Mouse (Mus musculus) lung, adult 18-20 months (tissue): Measurements from ENCODE around the gene Trpc4.
A peak's percentile ranks its signal among the peaks of the same experiment; 100 is the strongest.

Experiments used
- DNase-seq, 2 experiments: peaks; one replicate each; pipeline ENCODE4 v3.0.0; 2022; ENCODE audit warnings: mixed read lengths in 2 of 2

The Trpc4 gene

DNA sequence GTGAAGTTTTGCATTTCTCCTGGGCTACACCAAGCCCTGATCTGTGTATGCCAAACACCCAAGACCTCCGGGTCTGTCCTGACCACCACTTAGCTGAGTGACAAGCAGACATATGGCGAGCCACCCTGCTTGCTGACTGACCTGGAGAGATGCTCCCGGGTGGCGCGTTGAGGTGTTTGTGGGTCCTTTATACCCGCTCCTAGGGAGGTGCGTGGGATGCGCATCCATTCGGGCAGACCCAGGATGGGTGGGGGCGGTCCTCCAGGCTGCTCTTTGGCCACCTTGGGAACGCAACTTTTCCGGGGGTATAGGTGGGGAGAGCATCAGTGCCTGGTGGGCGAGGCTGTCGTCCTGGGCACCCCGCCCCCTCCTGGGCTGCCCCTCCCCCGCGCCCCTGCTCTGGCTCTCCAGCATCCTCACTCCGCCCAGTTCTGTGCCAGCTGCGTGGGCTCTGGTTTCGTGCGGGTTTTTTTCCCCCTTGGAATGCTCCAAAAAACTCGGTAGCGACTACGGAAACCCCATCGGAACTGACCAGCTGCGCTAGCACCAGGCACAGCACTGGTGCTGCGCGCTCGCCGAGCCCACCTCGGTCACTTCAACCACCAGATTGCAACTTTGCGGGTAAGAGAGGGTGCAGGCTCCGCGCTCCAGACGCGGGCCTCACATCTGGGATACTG is at the start of gene Trpc4:
Gene Trpc4 (plus strand): TSS at position 397 of the 677 bp plus-strand sequence.
- no peak for DNase-seq

DNA sequence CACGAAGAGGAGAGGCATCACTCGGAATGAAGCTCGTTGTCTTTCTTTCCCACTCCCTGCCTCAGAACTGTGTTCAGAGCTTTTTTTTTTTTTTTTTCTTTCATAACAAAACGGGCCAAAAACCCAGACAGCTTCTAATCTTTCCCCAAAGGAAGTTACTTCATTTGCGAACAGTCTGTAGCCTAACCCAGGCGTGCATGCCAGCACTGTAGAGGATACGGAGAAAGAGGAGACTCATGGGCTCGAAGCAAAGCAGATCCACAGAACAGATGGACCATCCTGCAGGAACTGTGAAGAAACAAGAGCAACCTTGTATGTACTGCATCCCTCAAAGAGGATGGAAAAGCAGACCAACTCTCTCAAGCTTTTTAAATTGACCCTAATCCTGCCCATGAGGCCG is 44.3 kb upstream of the Trpc4 start:
- DNase-seq, result no peak

GRCm38 (mm10) chr3:54135376-54135775 is 20.5 kb upstream of the Trpc4 start:
- DNase-seq, result no peak

- no peak for DNase-seq
These were observed 14.5 kb upstream of the Trpc4 start for GRCm38 (mm10) chr3:54141376-54141775.

DNA sequence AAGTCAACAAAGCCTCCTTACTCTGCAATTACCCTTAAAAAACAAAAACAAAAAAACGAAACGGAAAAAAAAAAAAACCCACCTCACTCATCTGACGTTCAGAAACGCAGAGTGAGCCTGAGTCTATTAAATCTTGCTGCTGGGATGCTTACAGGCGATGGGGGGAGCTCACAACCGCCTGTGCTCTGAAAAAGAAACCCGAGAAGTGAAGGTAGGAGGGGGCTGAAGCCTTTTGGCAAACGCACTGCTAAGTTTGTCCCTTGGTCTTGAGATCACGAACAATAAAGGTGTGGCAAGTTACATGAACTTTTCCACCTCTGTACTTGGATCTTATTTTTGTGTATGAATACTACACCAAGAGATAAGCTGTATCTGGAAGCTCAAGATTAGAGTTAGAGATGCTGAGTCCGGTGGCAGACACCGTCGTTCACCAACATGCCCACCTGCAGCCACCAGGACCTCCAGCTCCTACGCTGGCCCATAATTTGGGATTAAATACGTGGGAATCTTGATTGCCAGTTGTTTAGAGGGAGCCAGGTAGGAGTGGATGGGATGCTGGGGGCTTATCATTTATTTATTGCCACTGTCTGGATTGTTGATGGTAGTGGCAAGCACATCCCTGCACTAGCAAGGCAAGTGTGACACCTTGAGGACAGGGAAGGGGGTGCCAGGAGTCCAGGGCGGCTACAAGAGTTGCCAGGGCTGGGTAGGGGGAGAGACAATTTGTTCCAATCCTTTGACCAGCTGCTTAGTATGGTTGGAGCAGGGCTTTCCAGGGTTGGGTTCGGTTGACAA is 794 bp upstream of the Trpc4 start:
- DNase-seq, result no peak

DNA sequence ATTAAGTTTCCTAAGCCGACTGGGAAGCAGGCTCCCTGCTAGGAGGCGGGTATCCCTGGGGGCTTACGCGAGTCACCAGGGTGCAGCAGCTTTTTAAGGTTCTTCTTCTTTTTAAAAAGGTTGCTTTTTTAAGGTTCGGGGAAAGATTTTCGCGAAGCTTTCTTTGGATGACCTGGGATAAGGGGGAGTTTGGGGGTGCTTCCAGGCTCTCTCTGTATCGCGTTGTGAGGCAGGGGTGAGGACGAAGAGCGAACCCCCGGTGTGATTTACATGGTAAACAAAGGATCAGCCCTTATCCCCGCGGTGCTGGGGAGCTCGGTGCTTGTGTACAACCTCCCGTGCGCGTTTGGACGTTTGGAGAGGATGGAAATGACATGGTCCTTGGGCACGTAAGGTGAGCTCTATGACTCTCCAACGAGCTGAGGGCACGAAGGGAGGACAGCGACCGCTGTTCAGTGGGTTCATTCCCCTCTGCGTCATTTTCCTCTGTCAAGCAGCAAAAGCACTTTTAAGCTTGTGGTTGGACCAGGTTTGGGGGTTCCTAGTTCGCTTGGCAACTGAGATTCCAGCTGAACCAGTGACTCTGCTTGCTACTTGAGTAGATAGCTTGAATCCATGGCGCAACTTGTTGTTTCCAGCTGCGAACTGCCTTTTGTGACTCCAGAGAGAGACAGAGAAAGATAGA is 623 bp downstream of the Trpc4 start:
- no peak for DNase-seq

DNA sequence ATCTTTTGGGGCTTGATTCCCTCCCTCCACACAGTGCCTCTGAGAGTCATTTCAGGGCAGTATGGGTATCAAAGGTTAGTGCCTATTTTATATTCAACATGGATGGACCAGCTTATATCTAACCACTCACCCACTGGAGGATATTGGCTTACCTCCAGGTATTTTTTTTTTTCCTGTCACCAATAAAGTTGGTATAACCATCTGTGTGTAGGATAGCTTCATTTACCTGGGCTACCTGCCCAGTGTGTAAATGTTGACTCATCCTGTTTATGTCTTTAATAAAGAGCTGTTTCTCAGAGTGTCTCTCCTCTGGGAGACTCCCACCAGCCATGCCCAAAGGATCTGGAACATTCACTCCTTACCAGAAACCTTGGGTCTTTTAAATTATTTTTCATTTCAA is 14.9 kb downstream of the Trpc4 start:
- DNase-seq, result no peak

DNA sequence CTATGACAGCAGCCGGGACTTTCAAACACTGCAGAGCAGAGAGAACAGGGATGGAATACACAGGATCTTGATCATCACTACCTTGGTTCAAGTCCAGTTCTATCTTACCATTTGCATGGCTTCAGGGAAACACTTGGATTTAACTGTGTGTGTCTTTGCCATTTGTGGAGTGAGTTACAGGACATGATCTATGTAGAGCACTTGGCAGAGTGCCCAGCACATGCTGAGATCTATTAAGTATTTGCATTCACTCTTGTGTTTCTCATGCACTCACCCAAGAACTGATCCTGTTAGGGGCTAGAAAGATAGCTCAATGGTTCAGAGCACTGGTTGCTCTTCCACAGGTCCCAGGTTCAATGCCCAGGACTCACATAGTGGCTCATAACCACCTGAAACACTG is 21.5 kb downstream of the Trpc4 start:
- no peak for DNase-seq

GRCm38 (mm10) chr3:54190932-54191668 is 35.3 kb downstream of the Trpc4 start:
- DNase-seq, result no peak

DNA sequence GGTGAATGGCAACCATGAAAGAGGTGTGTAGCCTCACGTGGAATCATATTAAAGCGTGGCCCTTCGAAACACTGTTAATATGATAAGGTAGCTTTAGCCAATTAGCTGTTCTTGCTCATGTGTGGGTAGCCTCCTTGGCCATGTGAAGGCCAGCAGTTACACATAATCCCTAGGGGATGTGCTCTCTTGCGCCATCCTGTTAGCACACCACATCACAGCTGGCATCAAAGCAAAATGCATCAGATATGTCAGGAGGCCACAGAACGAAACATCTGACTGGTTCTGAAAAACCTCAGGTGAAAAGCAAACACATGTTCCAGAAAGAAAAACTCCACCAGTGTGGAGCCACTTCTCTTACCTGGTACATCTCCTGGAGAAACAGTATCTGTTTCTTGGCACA is 45.4 kb downstream of the Trpc4 start:
- DNase-seq, result no peak

GRCm38 (mm10) chr3:54204386-54204785 is 48.6 kb downstream of the Trpc4 start:
- DNase-seq, result no peak

DNA sequence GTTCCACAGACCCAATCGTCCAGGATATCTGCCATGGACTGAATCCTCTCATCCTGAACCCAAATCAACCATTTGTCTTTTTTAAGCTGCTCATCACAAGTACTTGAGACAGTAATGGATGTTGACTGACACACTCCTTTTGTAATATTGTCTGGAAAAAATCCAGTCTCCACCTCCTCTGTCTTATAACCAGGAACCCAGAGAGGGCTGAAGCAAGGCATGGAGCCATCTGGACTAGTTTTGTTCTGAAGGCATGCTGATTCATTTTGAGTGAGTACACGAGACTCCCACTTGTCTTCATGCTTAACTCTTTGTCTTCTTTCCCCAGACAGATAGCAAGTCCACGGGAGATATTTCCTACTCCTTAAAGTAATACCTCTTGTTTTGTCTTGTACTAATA is 54.3 kb downstream of the Trpc4 start:
- DNase-seq, result no peak

GRCm38 (mm10) chr3:54211441-54211840 is 55.6 kb downstream of the Trpc4 start:
- no peak for DNase-seq

DNA sequence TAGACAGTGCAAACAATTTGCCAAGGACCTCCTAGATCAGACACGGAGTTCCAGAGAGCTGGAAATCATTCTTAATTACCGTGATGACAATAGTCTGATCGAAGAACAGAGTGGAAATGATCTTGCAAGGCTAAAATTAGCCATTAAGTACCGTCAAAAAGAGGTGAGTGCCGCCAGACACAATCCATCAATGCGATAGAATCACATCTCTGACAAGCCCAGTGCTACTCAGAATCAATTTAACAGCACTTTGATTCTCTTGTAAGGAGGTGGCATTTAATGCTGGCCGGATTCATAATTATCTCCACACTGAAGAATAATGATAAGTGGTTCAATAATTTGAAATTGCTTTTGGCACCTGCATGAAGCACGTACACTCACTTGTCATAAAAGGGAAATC is 66.7 kb downstream of the Trpc4 start:
- DNase-seq, result no peak

DNA sequence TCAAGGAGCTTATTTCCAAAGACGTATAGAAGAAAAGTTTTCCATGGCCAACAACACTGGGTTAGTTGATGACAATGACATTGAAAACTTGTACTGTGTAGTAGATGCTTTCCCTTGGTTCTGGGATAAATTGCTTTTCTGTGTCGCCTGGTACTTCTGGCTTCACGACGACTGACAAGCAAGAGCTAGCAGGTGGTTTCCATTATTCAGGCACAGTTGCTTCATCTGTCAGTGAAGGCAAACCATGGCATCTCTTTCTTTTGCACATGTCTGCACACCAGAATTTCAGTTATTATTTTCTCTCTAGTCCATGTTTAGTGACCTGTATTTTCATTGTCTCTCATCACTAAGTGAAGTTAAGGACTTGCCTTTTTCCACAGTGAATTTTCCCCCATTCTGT is 72.6 kb downstream of the Trpc4 start:
- no peak for DNase-seq

- peak; percentile 39 to 45 for DNase-seq
These were observed 83.1 kb downstream of the Trpc4 start for GRCm38 (mm10) chr3:54238891-54239290.

- DNase-seq, result no peak
These were observed 83.6 kb downstream of the Trpc4 start for GRCm38 (mm10) chr3:54239426-54239825.

- DNase-seq, result no peak
These were observed 87.3 kb downstream of the Trpc4 start for GRCm38 (mm10) chr3:54243136-54243535.

DNA sequence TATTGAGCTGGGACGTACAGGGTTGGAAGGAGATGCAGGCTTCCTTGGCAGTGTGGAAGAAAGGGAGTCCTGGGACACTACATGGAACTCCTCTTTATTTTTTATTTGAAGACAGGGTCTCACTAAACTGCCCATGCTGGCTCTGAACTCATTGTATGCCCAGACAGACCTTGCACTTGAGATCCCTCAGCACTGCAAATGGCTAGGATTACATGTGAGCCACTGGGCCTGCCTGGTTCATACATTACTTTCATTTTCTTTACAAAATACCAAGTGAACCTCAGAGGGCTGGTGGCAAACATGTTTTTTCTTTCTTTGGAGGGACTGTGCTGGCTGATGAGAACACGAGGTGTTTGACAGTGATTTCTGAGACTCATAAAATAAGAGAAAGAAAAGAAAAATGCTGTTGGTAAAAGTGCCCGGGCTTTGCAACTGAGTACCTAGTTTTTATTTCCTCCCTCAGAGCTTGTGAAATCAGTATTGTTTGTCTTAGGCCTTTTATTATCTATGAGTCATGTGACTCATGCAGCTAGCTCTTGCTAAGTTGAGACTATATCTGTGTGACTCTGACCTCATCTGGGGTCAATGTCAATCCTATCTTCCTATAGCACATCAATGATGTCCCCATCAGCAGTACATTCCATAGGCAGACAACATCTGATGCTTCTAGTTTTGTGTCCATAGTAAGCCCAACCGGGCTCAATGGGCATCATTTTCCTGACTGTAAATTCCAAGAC is 89.1 kb downstream of the Trpc4 start:
- DNase-seq, result no peak

GRCm38 (mm10) chr3:54246416-54246815 is 90.6 kb downstream of the Trpc4 start:
- no peak for DNase-seq

GRCm38 (mm10) chr3:54249311-54249710 is 93.5 kb downstream of the Trpc4 start:
- DNase-seq, result no peak

GRCm38 (mm10) chr3:54266943-54267342 is 111.1 kb downstream of the Trpc4 start:
- DNase-seq, result no peak
